In genomic region chr5:33782999-33783390, GRCm38 (mm10) we compare ENCODE assay signal across 8 mouse cellular contexts. TPM values are rescaled to one million over a fixed set of nuclear protein-coding genes. Genes with fewer than 3 reads are reported as not detected.
A peak's percentile ranks its signal among the peaks of the same experiment; 100 is the strongest.
DNase-seq lines count a peak whose midpoint lies in the region; ATAC-seq and TF ChIP-seq lines count a peak whose summit lies in the region.

No protein-coding gene starts in this region.

- H3K27me3 ChIP-seq in heart, embryonic 12.5 days (replicated peaks), result 0 out of 2 replicates have a peak, but pooled peaks cover 2% of the 10 kb centered on the region
- no peaks in the 10 kb centered on the region for H3K27me3 ChIP-seq in ES-Bruce4 (ENCODE audit: control insufficient read depth, insufficient read depth, low read length, poor library complexity, severe bottlenecking)
- no peaks in the 10 kb centered on the region for H3K27me3 ChIP-seq in forebrain, embryonic 15.5 days
- no peaks in the 10 kb centered on the region for H3K27me3 ChIP-seq in liver, embryonic 15.5 days

- TF ChIP-seq POLR2A in ES-Bruce4 (IDR thresholded peaks at IDR 0.05; ENCODE audit: insufficient read depth, low read length), result no peak

- H3K4me2 ChIP-seq in heart, embryonic 12.5 days, result peak overlapping the region; percentile 91
- H3K4me2 ChIP-seq in forebrain, embryonic 15.5 days (replicated peaks), result peak overlapping the region; percentile 91
- peak overlapping the region; percentile 91 for H3K4me2 ChIP-seq in liver, embryonic 15.5 days

- TF ChIP-seq EP300 in ES-Bruce4 (IDR thresholded peaks at IDR 0.05; ENCODE audit: insufficient read depth, low read depth, low read length), result no peak

- WGBS in heart, embryonic 12.5 days, result 5% methylated on average over 6 of the region's 6 CpGs
- 7% methylated on average over 6 of the region's 6 CpGs for WGBS in forebrain, embryonic 15.5 days
- 9% methylated on average over 6 of the region's 6 CpGs for WGBS in liver, embryonic 15.5 days (ENCODE audit: insufficient replicate concordance)

- peak overlapping the region; percentile 90 for H3K9ac ChIP-seq in heart, embryonic 12.5 days
- peak overlapping the region; percentile 76 for H3K9ac ChIP-seq in ES-Bruce4 (ENCODE audit: low read depth, poor library complexity, severe bottlenecking)
- H3K9ac ChIP-seq in forebrain, embryonic 15.5 days (replicated peaks), result peak overlapping the region; percentile 93
- peak overlapping the region; percentile 82 for H3K9ac ChIP-seq in liver, embryonic 15.5 days

- H3K4me1 ChIP-seq in heart, embryonic 12.5 days (replicated peaks), result peaks cover 28% of the 10 kb centered on the region
- H3K4me1 ChIP-seq in ES-Bruce4 (ENCODE audit: control insufficient read depth, insufficient read depth, low read length), result no peaks in the 10 kb centered on the region
- H3K4me1 ChIP-seq in forebrain, embryonic 15.5 days, result peaks cover 22% of the 10 kb centered on the region
- peaks cover 35% of the 10 kb centered on the region for H3K4me1 ChIP-seq in liver, embryonic 15.5 days (replicated peaks)

- no peak for TF ChIP-seq CTCF in ES-Bruce4 (IDR thresholded peaks at IDR 0.05; ENCODE audit: low read depth, low read length)

- H3K36me3 ChIP-seq in heart, embryonic 12.5 days, result no peaks in the 10 kb centered on the region; the same call in 1 of the 2 replicates
- no peaks in the 10 kb centered on the region for H3K36me3 ChIP-seq in ES-Bruce4 (ENCODE audit: control insufficient read depth, insufficient read depth, low read length, poor library complexity, severe bottlenecking)
- 0 out of 2 replicates have a peak, but pooled peaks cover 3% of the 10 kb centered on the region for H3K36me3 ChIP-seq in forebrain, embryonic 15.5 days
- no peaks in the 10 kb centered on the region for H3K36me3 ChIP-seq in liver, embryonic 15.5 days (replicated peaks)

- peak; percentile 57 for ATAC-seq in heart, embryonic 12.5 days (ENCODE audit: insufficient number of reproducible peaks, low FRiP score)
- ATAC-seq in forebrain, embryonic 15.5 days (replicated peaks), result peak; percentile 85; the same call in 1 of the 2 replicates
- ATAC-seq in liver, embryonic 15.5 days (ENCODE audit: insufficient read depth), result peak; percentile 1; the same call in 1 of the 2 replicates

- no peak for DNase-seq in heart, adult 18-20 months
- DNase-seq in adrenal gland, postnatal 14 days, result no peak
- no peak for DNase-seq in left cerebral cortex, adult 9 months (ENCODE audit: low spot score in 2 of 2)
- DNase-seq in right cerebral cortex, postnatal 25 days, result no peak

- 0 out of 2 replicates have a peak overlapping the region, but pooled peaks have one; percentile 77 for H3K27ac ChIP-seq in heart, embryonic 12.5 days (ENCODE audit: poor library complexity, severe bottlenecking)
- H3K27ac ChIP-seq in ES-Bruce4 (ENCODE audit: insufficient read depth, low read length), result no peak overlapping the region
- peak overlapping the region; percentile 92 for H3K27ac ChIP-seq in forebrain, embryonic 15.5 days (replicated peaks)
- H3K27ac ChIP-seq in liver, embryonic 15.5 days (replicated peaks), result no peak overlapping the region

- H3K4me3 ChIP-seq in heart, embryonic 12.5 days, result peak overlapping the region; percentile 84
- H3K4me3 ChIP-seq in ES-Bruce4 (ENCODE audit: low read depth, low read length), result peak overlapping the region; percentile 67
- H3K4me3 ChIP-seq in forebrain, embryonic 15.5 days, result peak overlapping the region; percentile 99
- peak overlapping the region; percentile 93 for H3K4me3 ChIP-seq in liver, embryonic 15.5 days (replicated peaks)

- no peaks in the 10 kb centered on the region for H3K9me3 ChIP-seq in heart, embryonic 12.5 days (replicated peaks)
- H3K9me3 ChIP-seq in ES-Bruce4 (replicated peaks; ENCODE audit: control insufficient read depth, insufficient read depth, low read length, poor library complexity, severe bottlenecking), result no peaks in the 10 kb centered on the region
- H3K9me3 ChIP-seq in forebrain, embryonic 15.5 days, result no peaks in the 10 kb centered on the region
- no peaks in the 10 kb centered on the region for H3K9me3 ChIP-seq in liver, embryonic 15.5 days (replicated peaks)

RNA-seq across cellular contexts. Expression of gene Letm1, which starts 0.4 kb away (rescaled TPM):
- 51.7 and 53.1 TPM in 2 replicates for polyA plus RNA-seq in heart, embryonic 12.5 days (2016; fragmentation: Nextera tagmentation; extraction: Ambion mirVana)
- 100 to 1,000 TPM; 141 to 143 TPM for total RNA-seq in heart, adult 18-20 months (2021)
- 34.2 and 36.7 TPM in 2 replicates for polyA plus RNA-seq in ES-Bruce4 (2011; ENCODE audit: insufficient read depth, insufficient read length, low read depth, missing spikeins)
- polyA plus RNA-seq in forebrain, embryonic 15.5 days (2015; fragmentation: Nextera tagmentation; extraction: Ambion mirVana), result 69.5 and 72.3 TPM in 2 replicates
- 18.9 and 21.3 TPM in 2 replicates for polyA plus RNA-seq in liver, embryonic 15.5 days (2015; fragmentation: Nextera tagmentation; extraction: Ambion mirVana)
- total RNA-seq in adrenal gland, postnatal 14 days (2021), result 160 and 173 TPM in 2 replicates

RNA-seq across cellular contexts. Expression of gene Nsd2, which starts 37.5 kb away (rescaled TPM):
- 43.7 and 50.9 TPM in 2 replicates for polyA plus RNA-seq in heart, embryonic 12.5 days (2016; fragmentation: Nextera tagmentation; extraction: Ambion mirVana)
- 10 to 100 TPM; 22.2 to 22.8 TPM for total RNA-seq in heart, adult 18-20 months (2021)
- polyA plus RNA-seq in ES-Bruce4 (2011; ENCODE audit: insufficient read depth, insufficient read length, low read depth, missing spikeins), result 97.7 and 109 TPM in 2 replicates
- 90.4 and 92.3 TPM in 2 replicates for polyA plus RNA-seq in forebrain, embryonic 15.5 days (2015; fragmentation: Nextera tagmentation; extraction: Ambion mirVana)
- polyA plus RNA-seq in liver, embryonic 15.5 days (2015; fragmentation: Nextera tagmentation; extraction: Ambion mirVana), result 23.0 and 26.9 TPM in 2 replicates
- 52.4 and 55.2 TPM in 2 replicates for total RNA-seq in adrenal gland, postnatal 14 days (2021)

Comparison
In these comparisons a context has a peak if more than half of its experiments do, and no peak if none do; other contexts are left out.
1. ATAC-seq: peak in every context shown above with its lines; median percentile 85 in forebrain, embryonic 15.5 days; 57 in heart, embryonic 12.5 days; 1 in liver, embryonic 15.5 days.
2. H3K27ac ChIP-seq: peak in heart, embryonic 12.5 days (single experiment) and forebrain, embryonic 15.5 days (single experiment); none in ES-Bruce4 (single experiment) and liver, embryonic 15.5 days (single experiment).
3. Peak in every context shown above with its lines, with median percentiles within 50 percentile points of each other: H3K4me2 ChIP-seq, H3K4me3 ChIP-seq and H3K9ac ChIP-seq.